Mouse (Mus musculus) neural tube, embryonic 12.5 days (tissue): ENCODE measurements at regions not wholly inside any gene's neighbourhood (a gene's known extent, or its start where the extent isn't known, plus 50 kb on each side); places are given as distances from the start of the nearest gene placed in this dataset.

Experiments
- ATAC-seq: fragments of 200-750 bp; cut with Nextera tagmentation; 2 replicates; pipeline ENCODE4 v1.8.0; 2017; ENCODE audit warnings: low read depth, mild to moderate bottlenecking, moderate TSS enrichment, moderate library complexity; ENCODE audit not compliant: low FRiP score
- H3K27ac ChIP-seq: fragments of 300-500 bp; sonication (generic); 2 replicates; pipeline ENCODE4 v1.5.1; 2016
- H3K27me3 ChIP-seq: fragments of 300-500 bp; sonication (generic); replicated peaks from 2 replicates; pipeline ENCODE4 v1.6.1; 2016; ENCODE audit warnings: mild to moderate bottlenecking
- H3K36me3 ChIP-seq: fragments of 300-500 bp; sonication (generic); 2 replicates; pipeline ENCODE4 v1.6.1; 2016; ENCODE audit warnings: mild to moderate bottlenecking
- H3K4me1 ChIP-seq: fragments of 300-500 bp; sonication (generic); 2 replicates; pipeline ENCODE4 v1.6.1; 2016
- H3K4me2 ChIP-seq: fragments of 300-500 bp; sonication (generic); replicated peaks from 2 replicates; pipeline ENCODE4 v1.6.1; 2016; ENCODE audit warnings: mild to moderate bottlenecking
- H3K4me3 ChIP-seq: fragments of 300-500 bp; sonication (generic); 2 replicates; pipeline ENCODE4 v1.5.1; 2016
- H3K9ac ChIP-seq: fragments of 300-500 bp; sonication (generic); 2 replicates; pipeline ENCODE4 v1.6.1; 2016; ENCODE audit warnings: mild to moderate bottlenecking
- H3K9me3 ChIP-seq: fragments of 300-500 bp; sonication (generic); 2 replicates; pipeline ENCODE4 v1.6.1; 2016; ENCODE audit warnings: mild to moderate bottlenecking
- WGBS: fragments of 180-500 bp; shearing (Covaris S2); methylation state at CpG from one replicate; pipeline ENCODE4 v1.1.7; 2016; 5-methylcytosine and 5-hydroxymethylcytosine counted together

DNA sequence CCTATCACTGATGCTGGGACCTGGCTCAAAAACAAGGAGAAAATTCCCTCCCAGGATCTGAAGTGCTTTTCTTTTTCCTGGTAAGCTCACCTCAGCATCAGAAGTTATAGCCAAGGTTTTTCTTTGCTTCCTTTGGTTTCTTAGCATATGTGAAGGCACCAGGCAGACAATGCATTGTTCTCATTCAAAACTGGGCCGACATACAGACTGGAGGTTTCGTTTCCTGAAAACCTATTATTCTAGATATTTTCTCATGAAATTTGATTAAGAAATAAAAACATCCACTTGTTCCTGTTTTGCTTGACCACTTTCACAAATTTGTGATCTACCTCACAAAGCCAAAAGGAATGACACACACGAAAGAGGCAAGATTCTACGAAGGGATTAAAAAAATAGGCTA, 308.7 kb downstream of the Inhba start:
- no peak for ATAC-seq
- Histone ChIP-seq H3K9ac (no peak overlapping the region), H3K4me3 (no peak overlapping the region), H3K4me1 (no peaks in the 10 kb centered on the region), H3K36me3 (no peaks in the 10 kb centered on the region), H3K27me3 (no peaks in the 10 kb centered on the region), H3K9me3 (no peaks in the 10 kb centered on the region), H3K4me2 (no peak overlapping the region), H3K27ac (no peak overlapping the region)
- WGBS: 88% methylated on average over 4 of the region's 4 CpGs

DNA sequence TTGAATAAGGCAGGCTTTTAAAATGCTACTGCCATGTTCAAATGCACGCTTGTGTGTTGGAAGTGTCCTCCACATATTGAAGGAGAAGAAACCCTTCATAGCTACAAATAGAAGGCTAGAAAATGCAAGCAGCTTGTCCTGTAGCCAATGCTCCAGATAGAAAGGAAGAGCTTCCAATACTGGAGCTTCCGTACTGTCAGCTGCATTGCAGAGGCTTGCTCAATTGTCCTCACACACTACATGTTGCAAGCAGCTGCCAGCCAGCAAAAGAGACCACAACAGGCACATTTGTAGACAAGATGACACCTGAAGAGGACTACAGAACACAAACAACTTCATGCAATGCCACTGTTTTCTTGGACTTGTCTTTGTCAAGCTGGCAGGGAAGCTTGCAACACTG, 314.0 kb downstream of the Inhba start:
- H3K27ac ChIP-seq: no peak overlapping the region
- ATAC-seq: no peak
- H3K4me2 ChIP-seq: no peak overlapping the region
- H3K36me3 ChIP-seq: no peaks in the 10 kb centered on the region
- H3K27me3 ChIP-seq: no peaks in the 10 kb centered on the region
- no peaks in the 10 kb centered on the region for H3K9me3 ChIP-seq
- no peaks in the 10 kb centered on the region for H3K4me1 ChIP-seq
- no peak overlapping the region for H3K9ac ChIP-seq
- 90% methylated on average over 2 of the region's 2 CpGs for WGBS
- no peak overlapping the region for H3K4me3 ChIP-seq

DNA sequence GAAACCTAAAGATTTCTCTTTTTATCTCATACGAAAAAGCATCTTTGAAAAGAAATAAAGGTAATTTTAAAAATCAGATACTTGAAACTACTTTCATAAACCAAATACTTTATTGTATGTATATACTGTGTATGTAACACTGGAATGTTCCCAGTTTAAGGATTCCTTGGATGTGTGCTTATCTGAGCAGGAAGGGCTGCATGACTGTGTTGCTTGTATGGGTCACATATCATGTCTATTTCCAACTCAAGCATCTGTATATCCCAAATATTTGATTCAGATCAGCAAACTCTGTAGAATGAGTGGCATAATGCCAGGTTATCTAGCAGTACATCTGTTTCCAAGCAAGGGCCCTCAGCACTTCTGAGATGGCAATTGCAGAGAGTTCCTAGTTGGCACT, 330.1 kb downstream of the Inhba start:
- H3K9me3 ChIP-seq: no peaks in the 10 kb centered on the region
- H3K4me3 ChIP-seq: no peak overlapping the region
- no peak overlapping the region for H3K4me2 ChIP-seq
- ATAC-seq: no peak
- H3K9ac ChIP-seq: no peak overlapping the region
- H3K27ac ChIP-seq: no peak overlapping the region
- 84% methylated on average over 1 of the region's 1 CpGs for WGBS
- no peaks in the 10 kb centered on the region for H3K36me3 ChIP-seq
- no peaks in the 10 kb centered on the region for H3K27me3 ChIP-seq
- H3K4me1 ChIP-seq: no peaks in the 10 kb centered on the region

DNA sequence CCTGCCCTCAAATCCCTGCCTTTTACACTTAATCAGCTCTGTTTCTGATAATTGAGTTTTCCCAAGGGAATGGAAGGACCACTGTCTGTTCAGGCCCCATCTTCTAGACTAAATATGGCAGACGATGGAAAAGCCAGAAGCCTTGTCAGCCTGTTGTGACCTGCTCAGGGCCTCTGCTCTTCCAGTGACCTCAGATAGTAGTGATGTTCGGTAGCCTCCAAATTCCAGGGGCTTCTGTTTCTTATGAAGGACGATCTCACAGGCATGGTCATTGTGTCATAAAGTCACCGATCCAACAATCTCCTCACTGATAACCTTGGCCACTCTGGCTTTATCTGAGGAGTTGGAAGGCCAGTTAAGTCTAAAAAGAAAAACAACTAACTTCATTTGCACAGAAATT, 330.5 kb downstream of the Inhba start:
- Histone ChIP-seq H3K4me2 (no peak overlapping the region), H3K9ac (no peak overlapping the region), H3K36me3 (no peaks in the 10 kb centered on the region), H3K27me3 (no peaks in the 10 kb centered on the region), H3K9me3 (no peaks in the 10 kb centered on the region), H3K4me3 (no peak overlapping the region), H3K4me1 (no peaks in the 10 kb centered on the region), H3K27ac (no peak overlapping the region)
- no peak for ATAC-seq
- WGBS: 83% methylated on average over 4 of the region's 4 CpGs

DNA sequence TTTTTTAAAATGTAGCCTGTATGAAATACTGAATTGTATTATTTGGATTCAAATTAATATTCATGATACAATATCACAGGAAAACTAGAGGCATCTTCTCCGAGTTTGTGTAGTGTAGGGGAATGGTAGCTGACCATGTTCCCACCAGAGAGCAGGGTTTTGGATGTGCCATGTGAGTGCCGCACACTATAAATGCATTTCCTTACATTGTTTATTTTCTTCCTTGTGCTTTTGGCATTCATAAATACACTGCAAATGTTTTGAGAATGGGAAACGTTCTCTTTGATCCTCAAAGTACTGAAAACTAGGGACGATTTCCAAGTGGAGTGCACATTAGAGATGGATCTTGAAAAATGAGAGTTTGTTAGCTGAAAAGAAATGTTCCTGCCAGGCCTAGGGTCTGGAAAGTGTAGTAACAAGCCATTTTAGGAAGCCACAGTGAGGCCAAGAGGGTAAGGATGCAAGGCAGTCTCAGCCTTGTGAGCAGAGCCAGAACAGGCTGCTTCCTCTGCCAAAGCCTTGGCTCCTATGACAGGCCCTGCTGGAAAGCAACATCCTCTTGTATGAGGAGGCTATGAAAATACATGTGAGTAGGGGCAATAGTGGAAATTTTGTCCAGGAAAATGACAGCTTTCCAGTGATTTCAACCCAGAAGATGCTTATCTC, 331.8 kb downstream of the Inhba start:
- no peak overlapping the region for H3K27ac ChIP-seq
- 86% methylated on average over 4 of the region's 4 CpGs for WGBS
- no peaks in the 10 kb centered on the region for H3K36me3 ChIP-seq
- no peak overlapping the region for H3K4me3 ChIP-seq
- H3K27me3 ChIP-seq: no peaks in the 10 kb centered on the region
- no peaks in the 10 kb centered on the region for H3K9me3 ChIP-seq
- no peak for ATAC-seq
- H3K4me2 ChIP-seq: no peak overlapping the region
- no peaks in the 10 kb centered on the region for H3K4me1 ChIP-seq
- no peak overlapping the region for H3K9ac ChIP-seq

DNA sequence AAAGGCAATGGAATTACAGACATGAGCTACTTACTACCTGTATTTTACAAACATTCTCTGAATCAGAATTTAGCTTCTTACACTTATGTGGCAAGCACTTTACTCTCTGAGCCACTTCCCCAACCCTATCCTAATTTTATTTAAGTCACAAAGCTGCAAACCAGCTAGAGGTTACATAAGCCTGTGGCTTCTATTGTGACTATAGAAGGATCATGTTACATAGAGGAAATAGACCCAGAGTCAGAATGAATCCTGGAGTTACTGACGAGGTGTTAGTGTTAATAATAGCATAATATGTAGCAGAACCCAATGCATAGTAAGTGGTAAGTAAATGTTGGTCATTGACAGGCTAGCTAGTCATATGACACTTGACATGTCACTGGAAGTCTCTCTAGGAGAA, 337.7 kb downstream of the Inhba start:
- Histone ChIP-seq H3K27me3 (no peaks in the 10 kb centered on the region), H3K9me3 (no peaks in the 10 kb centered on the region), H3K9ac (no peak overlapping the region), H3K27ac (no peak overlapping the region), H3K4me2 (no peak overlapping the region), H3K4me3 (no peak overlapping the region), H3K4me1 (no peaks in the 10 kb centered on the region), H3K36me3 (no peaks in the 10 kb centered on the region)
- ATAC-seq: no peak
- WGBS: 41% methylated on average over 1 of the region's 1 CpGs

DNA sequence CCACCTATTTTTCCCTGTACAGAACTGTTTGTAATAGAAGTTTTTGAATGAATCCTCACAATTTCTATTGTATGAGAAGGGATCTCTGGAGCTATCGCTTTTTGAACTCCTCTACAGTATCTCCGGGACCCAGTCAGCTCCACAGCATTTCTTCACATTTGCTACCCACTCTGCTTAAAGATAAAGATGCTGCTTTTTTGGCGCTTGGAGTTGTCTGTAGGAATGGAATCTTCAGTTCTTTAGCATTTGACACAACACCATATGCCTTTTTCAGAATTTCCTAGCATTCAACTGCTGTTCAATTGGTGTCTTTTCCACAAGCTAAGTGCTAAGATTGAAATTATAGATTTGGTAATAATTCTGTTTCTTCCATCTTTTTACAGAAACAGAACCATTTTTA, 338.4 kb downstream of the Inhba start:
- ATAC-seq: no peak
- no peak overlapping the region for H3K9ac ChIP-seq
- no peak overlapping the region for H3K4me2 ChIP-seq
- no peak overlapping the region for H3K4me3 ChIP-seq
- no peaks in the 10 kb centered on the region for H3K36me3 ChIP-seq
- no peaks in the 10 kb centered on the region for H3K27me3 ChIP-seq
- H3K4me1 ChIP-seq: no peaks in the 10 kb centered on the region
- H3K27ac ChIP-seq: no peak overlapping the region
- WGBS: 86% methylated on average over 3 of the region's 3 CpGs
- no peaks in the 10 kb centered on the region for H3K9me3 ChIP-seq

DNA sequence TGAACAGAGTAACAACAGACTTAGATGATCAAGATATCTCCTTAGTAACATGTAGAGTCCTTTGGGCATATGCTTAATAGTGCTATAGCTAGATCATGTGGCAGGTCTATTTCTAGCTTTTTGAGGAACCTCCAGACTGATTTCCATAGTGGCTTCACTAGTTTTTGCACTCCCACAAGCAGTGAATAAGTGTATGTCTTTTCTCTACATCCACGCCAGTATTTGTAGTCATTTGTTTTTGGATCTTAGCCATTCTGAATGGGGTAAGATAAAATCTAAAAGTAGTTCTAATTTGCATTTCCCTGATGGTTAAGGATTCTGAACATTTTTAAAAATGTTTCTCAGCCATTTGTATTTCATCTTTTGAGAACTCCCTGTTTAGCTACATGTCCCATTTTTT, 343.7 kb downstream of the Inhba start:
- H3K27me3 ChIP-seq: no peaks in the 10 kb centered on the region
- H3K4me2 ChIP-seq: no peak overlapping the region
- H3K4me3 ChIP-seq: no peak overlapping the region
- WGBS: 87% methylated on average over 1 of the region's 1 CpGs
- no peaks in the 10 kb centered on the region for H3K9me3 ChIP-seq
- no peak overlapping the region for H3K9ac ChIP-seq
- ATAC-seq: no peak
- no peak overlapping the region for H3K27ac ChIP-seq
- H3K36me3 ChIP-seq: no peaks in the 10 kb centered on the region
- no peaks in the 10 kb centered on the region for H3K4me1 ChIP-seq

DNA sequence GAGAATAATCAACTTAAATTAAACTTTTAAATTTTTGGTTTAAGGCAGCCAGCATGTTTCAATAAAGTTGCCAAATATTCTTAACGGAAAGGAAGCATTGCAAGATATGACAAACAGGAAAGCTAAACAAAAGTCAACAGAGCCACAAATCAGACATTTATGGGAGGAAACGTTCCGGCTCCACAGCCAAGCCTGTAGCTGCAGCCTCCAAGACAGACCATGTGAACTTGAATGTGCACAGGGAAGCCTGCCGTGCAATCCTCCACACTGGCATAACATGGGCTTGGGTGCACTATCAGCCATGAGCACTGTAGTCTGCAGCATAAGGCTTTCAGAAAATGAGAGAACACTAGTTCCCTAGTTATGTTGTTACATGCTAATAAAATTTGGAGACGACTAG, 367.8 kb downstream of the Inhba start:
- H3K9me3 ChIP-seq: no peaks in the 10 kb centered on the region
- 88% methylated on average over 5 of the region's 5 CpGs for WGBS
- H3K36me3 ChIP-seq: no peaks in the 10 kb centered on the region
- H3K4me3 ChIP-seq: no peak overlapping the region
- no peak overlapping the region for H3K4me2 ChIP-seq
- H3K9ac ChIP-seq: no peak overlapping the region
- no peaks in the 10 kb centered on the region for H3K27me3 ChIP-seq
- ATAC-seq: no peak
- H3K4me1 ChIP-seq: no peaks in the 10 kb centered on the region
- H3K27ac ChIP-seq: no peak overlapping the region

DNA sequence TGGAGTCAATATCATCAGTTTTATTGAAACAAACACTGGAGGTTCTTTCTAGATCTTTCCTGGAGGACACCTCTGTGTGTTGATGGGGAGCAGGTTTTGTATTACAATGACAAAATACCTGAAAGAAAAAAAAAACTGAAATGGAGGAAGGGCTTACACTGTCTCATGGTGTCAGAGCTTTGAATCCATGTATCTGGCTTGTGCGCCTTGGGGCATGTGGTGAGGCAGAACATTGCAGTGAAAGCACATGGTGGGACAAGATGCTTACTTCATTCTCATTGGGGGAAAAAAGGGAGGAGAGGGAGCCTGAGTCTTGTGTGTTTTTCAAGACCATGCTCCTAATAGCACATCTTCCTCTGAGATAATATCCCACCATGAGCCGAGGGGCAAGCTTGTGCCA, 368.3 kb downstream of the Inhba start:
- Histone ChIP-seq H3K4me2 (no peak overlapping the region), H3K9me3 (no peaks in the 10 kb centered on the region), H3K27ac (no peak overlapping the region), H3K36me3 (no peaks in the 10 kb centered on the region), H3K9ac (no peak overlapping the region), H3K27me3 (no peaks in the 10 kb centered on the region), H3K4me3 (no peak overlapping the region), H3K4me1 (no peaks in the 10 kb centered on the region)
- 92% methylated on average over 2 of the region's 2 CpGs for WGBS
- no peak for ATAC-seq

DNA sequence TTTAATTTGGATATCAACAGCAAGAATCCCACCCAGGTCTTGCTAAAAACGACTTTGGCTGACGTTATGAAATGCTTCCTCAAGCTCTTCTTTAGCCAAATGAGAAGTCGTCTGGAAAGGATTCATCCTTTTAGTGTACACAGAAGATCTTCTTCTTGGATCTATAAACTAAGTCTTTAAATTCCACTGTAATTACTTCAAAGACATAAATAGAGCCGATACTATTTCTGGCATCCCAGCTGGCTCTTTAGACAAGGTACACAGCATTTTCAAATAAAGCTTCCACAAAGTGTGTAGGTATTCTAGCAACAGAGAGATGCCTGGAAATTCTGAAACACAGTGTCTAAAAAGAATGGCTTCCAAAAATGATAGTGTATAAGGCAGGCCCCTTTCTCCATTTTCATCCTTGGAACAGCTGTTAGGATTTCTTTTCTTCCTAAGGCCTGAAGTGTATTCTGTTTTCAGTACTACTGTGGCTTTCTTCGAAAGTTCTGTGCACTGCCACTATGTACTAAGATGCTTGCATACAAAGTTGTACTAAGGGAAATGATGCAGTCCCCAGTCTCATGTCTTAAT, 371.4 kb downstream of the Inhba start:
- H3K27ac ChIP-seq: no peak overlapping the region
- no peak overlapping the region for H3K4me3 ChIP-seq
- H3K4me1 ChIP-seq: no peaks in the 10 kb centered on the region
- no peaks in the 10 kb centered on the region for H3K36me3 ChIP-seq
- WGBS: 90% methylated on average over 5 of the region's 5 CpGs
- H3K9ac ChIP-seq: no peak overlapping the region
- ATAC-seq: no peak
- no peaks in the 10 kb centered on the region for H3K9me3 ChIP-seq
- H3K4me2 ChIP-seq: no peak overlapping the region
- H3K27me3 ChIP-seq: no peaks in the 10 kb centered on the region

DNA sequence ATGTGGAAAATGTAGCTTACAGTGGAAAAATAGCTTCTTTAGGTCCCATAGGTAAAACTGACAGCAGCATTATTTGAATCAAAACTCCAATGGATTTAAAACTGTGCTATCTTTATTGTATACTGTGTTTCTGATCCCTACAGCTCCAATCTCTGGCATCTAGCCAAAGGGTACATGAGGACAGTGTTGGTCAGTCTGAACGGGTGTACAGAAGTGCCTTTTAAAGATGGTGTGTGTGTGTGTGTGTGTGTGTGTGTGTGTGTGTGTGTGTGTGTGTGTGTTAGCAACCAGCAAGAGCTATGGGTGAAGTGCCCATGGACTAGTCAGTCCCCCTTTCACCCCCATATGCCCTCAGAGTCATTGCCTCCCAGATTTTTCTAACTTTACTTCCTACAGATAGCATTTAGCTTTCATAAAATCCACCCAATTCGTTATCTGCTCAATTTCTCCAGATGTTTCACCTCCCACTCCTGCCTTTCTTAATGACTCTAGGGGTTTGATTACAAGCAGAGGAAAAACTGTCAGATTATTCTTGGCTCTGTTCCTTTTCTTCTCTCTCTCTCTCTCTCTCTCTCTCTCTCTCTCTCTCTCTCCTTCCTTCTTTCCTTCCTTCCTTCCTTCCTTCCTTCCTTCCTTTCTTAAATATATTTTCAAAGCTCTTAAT, 404.8 kb downstream of the Inhba start:
- H3K27me3 ChIP-seq: no peaks in the 10 kb centered on the region
- H3K9ac ChIP-seq: no peak overlapping the region
- H3K9me3 ChIP-seq: no peaks in the 10 kb centered on the region
- WGBS: 65% methylated on average over 2 of the region's 2 CpGs
- H3K4me3 ChIP-seq: no peak overlapping the region
- no peak overlapping the region for H3K4me2 ChIP-seq
- H3K27ac ChIP-seq: no peak overlapping the region
- no peak for ATAC-seq
- no peaks in the 10 kb centered on the region for H3K4me1 ChIP-seq
- no peaks in the 10 kb centered on the region for H3K36me3 ChIP-seq

DNA sequence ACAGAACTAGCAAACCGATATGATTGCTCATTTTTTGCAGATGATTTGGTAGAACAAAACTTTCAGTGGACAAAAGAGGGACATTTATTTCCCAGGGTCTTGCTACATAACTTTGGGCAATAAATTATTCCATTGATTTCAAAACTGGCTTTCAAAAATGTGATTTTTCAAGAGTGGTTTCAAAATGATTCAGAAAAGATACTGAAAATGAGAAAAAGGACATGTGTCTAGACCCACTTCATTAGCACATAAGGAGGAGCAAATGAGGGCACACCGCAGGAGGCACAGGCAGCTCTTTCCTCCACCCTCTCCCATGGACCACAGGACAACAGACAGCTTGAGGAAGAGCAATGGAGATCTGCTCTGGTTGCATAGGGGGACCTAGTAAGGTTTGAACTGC, 412.5 kb downstream of the Inhba start:
- 80% methylated on average over 2 of the region's 2 CpGs for WGBS
- Histone ChIP-seq H3K4me2 (no peak overlapping the region), H3K36me3 (no peaks in the 10 kb centered on the region), H3K9me3 (no peaks in the 10 kb centered on the region), H3K27me3 (no peaks in the 10 kb centered on the region), H3K4me1 (no peaks in the 10 kb centered on the region), H3K9ac (no peak overlapping the region), H3K27ac (no peak overlapping the region), H3K4me3 (no peak overlapping the region)
- no peak for ATAC-seq
